Mouse (Mus musculus): ENCODE measurements around the gene Gp1bb. TPM values are rescaled to one million over a fixed set of nuclear protein-coding genes. Genes with fewer than 3 reads are reported as not detected.
A peak's percentile ranks its signal among the peaks of the same experiment; 100 is the strongest.

Gene Gp1bb
- total and polyA plus RNA-seq, 3 experiments, result not detected

GRCm38 (mm10) chr16:18618297-18618696 lies 3.9 kb downstream of the Gp1bb start:
- H3K27me3 ChIP-seq (replicated peaks), result peaks cover 59% of the 10 kb centered on the region

GRCm38 (mm10) chr16:18617370-18618065 lies 4.7 kb downstream of the Gp1bb start:
- no peak overlapping the region for H3K27ac ChIP-seq (ENCODE audit: insufficient read depth, low read depth)
- peak; percentile 91 for DNase-seq (ENCODE audit: extremely low read depth)
- H3K4me1 ChIP-seq (ENCODE audit: control insufficient read depth in 1 of 2, insufficient read depth in 2 of 2), result peaks cover 6 to 19% of the 10 kb centered on the region in 2 experiments
- peaks cover 51% of the 10 kb centered on the region for H3K27me3 ChIP-seq (replicated peaks)
- dilution Hi-C loops (cut with MboI; ENCODE audit: extremely low pct_ligation_motif_present, extremely low pct_unique_long_range_greater_than_20kb, low sequenced_read_pairs), result no loop called here
- H3K79me2 ChIP-seq (replicated peaks; ENCODE audit: control insufficient read depth, extremely low read depth, insufficient read depth, poor library complexity, severe bottlenecking), result no peaks in the 10 kb centered on the region
- no peaks in the 10 kb centered on the region for H3K36me3 ChIP-seq (replicated peaks in 1 of 2; ENCODE audit: control insufficient read depth in 1 of 2, insufficient read depth in 1 of 2, low read length in 1 of 2)
- in situ Hi-C loops (cut with MboI; ENCODE audit: low pct_ligation_motif_present, low pct_unique_long_range_greater_than_20kb, low sequenced_read_pairs), result no loop called here
- no peak overlapping the region for H3K9ac ChIP-seq (ENCODE audit: insufficient read depth, low read depth)
- peaks cover 11% of the 10 kb centered on the region for H3K9me3 ChIP-seq (replicated peaks; ENCODE audit: low read length)
- H3K4me2 ChIP-seq (ENCODE audit: insufficient read depth, low read depth, poor library complexity, severe bottlenecking), result peak overlapping the region; percentile 52
- H3K4me3 ChIP-seq (replicated peaks in 1 of 3; ENCODE audit: low read depth in 2 of 3, low read length in 2 of 3, poor library complexity in 1 of 3), result peak overlapping the region in 2 of 3 experiments; percentile 0 to 1
- TF ChIP-seq MEF2A (IDR thresholded peaks at IDR 0.05; ENCODE audit: borderline replicate concordance, low read depth, low read length) (peak; percentile 18; the same call in 1 of the 2 replicates), NELFE (IDR thresholded peaks at IDR 0.05; ENCODE audit: low read depth, low read length) (no peak; the same call in 1 of the 2 replicates), RAD21 (IDR thresholded peaks at IDR 0.05; ENCODE audit: low read depth, low read length) (peak; percentile 100), TCF12 (IDR thresholded peaks at IDR 0.05; ENCODE audit: low read depth, low read length) (0 out of 2 replicates have a peak, but pooled peaks have one; percentile 51), JUN (IDR thresholded peaks at IDR 0.05; ENCODE audit: insufficient read depth, low read depth, low read length) (no peak), MAX (IDR thresholded peaks at IDR 0.05; ENCODE audit: low read length) (no peak; the same call in 1 of the 2 replicates), BHLHE40 (IDR thresholded peaks at IDR 0.05; ENCODE audit: low read depth, low read length) (no peak), IRF4 (IDR thresholded peaks at IDR 0.05; ENCODE audit: low read depth, low read length) (peak; percentile 64; the same call in 1 of the 2 replicates), UBTF (IDR thresholded peaks at IDR 0.05; ENCODE audit: low read depth, low read length) (no peak), KAT2A (IDR thresholded peaks at IDR 0.05; ENCODE audit: insufficient replicate concordance, low read length) (no peak), PAX5 (IDR thresholded peaks at IDR 0.05; ENCODE audit: low read length) (no peak), JUND (conservative IDR thresholded peaks at IDR 0.05; ENCODE audit: low read depth, low read length) (no peak), MXI1 (IDR thresholded peaks at IDR 0.05; ENCODE audit: low read depth, low read length) (no peak), RCOR1 (conservative IDR thresholded peaks at IDR 0.05; ENCODE audit: low read depth, low read length) (no peak), CTCF (conservative IDR thresholded peaks at IDR 0.05 in 1 of 2, IDR thresholded peaks at IDR 0.05 in 1 of 2; ENCODE audit: low read depth in 2 of 2, low read length in 2 of 2) (peak; percentile 89 to 99), POLR2AphosphoS2 (IDR thresholded peaks at IDR 0.05; ENCODE audit: low read depth, low read length) (no peak), SMC3 (IDR thresholded peaks at IDR 0.05; ENCODE audit: low read depth, low read length) (peak; percentile 98), MAZ (IDR thresholded peaks at IDR 0.05; ENCODE audit: low read depth, low read length) (no peak), MYC (IDR thresholded peaks at IDR 0.05; ENCODE audit: low read depth, low read length) (peak; percentile 67; the same call in 1 of the 2 replicates), USF2 (conservative IDR thresholded peaks at IDR 0.05; ENCODE audit: low read depth, low read length) (no peak), ZC3H11A (IDR thresholded peaks at IDR 0.05; ENCODE audit: low read depth, low read length) (peak; percentile 93), ZNF384 (IDR thresholded peaks at IDR 0.05; ENCODE audit: low read depth, low read length) (no peak), SIN3A (IDR thresholded peaks at IDR 0.05; ENCODE audit: low read length) (no peak)

More at GRCm38 (mm10) chr16:18618297-18618696, 3.9 kb downstream of the Gp1bb start:
- Histone ChIP-seq H3K4me2 (ENCODE audit: insufficient read depth, low read depth, poor library complexity, severe bottlenecking) (no peak overlapping the region), H3K4me1 (ENCODE audit: control insufficient read depth in 1 of 2, insufficient read depth in 2 of 2) (peaks cover 6 to 19% of the 10 kb centered on the region in 2 experiments), H3K36me3 (replicated peaks in 1 of 2; ENCODE audit: control insufficient read depth in 1 of 2, insufficient read depth in 1 of 2, low read length in 1 of 2) (no peaks in the 10 kb centered on the region), H3K79me2 (replicated peaks; ENCODE audit: control insufficient read depth, extremely low read depth, insufficient read depth, poor library complexity, severe bottlenecking) (no peaks in the 10 kb centered on the region), H3K9ac (ENCODE audit: insufficient read depth, low read depth) (no peak overlapping the region), H3K27ac (ENCODE audit: insufficient read depth, low read depth) (no peak overlapping the region), H3K4me3 (replicated peaks in 1 of 3; ENCODE audit: low read depth in 2 of 3, low read length in 2 of 3, poor library complexity in 1 of 3) (no peak overlapping the region), H3K9me3 (replicated peaks; ENCODE audit: low read length) (peaks cover 11% of the 10 kb centered on the region)
- dilution Hi-C loops (cut with MboI; ENCODE audit: extremely low pct_ligation_motif_present, extremely low pct_unique_long_range_greater_than_20kb, low sequenced_read_pairs), result no loop called here
- no peak for DNase-seq (ENCODE audit: extremely low read depth)
- TF ChIP-seq POLR2AphosphoS2 (IDR thresholded peaks at IDR 0.05; ENCODE audit: low read depth, low read length) (no peak), ZNF384 (IDR thresholded peaks at IDR 0.05; ENCODE audit: low read depth, low read length) (no peak), ETS1 (conservative IDR thresholded peaks at IDR 0.05; ENCODE audit: low read depth, low read length) (no peak), ZMIZ1 (IDR thresholded peaks at IDR 0.05; ENCODE audit: low read depth, low read length) (no peak), NELFE (IDR thresholded peaks at IDR 0.05; ENCODE audit: low read depth, low read length) (no peak)
- in situ Hi-C loops (cut with MboI; ENCODE audit: low pct_ligation_motif_present, low pct_unique_long_range_greater_than_20kb, low sequenced_read_pairs), result no loop called here

Measured in CH12.LX (cell line).